Mouse (Mus musculus): ENCODE measurements around the gene Prss16.

- TF ChIP-seq CTCF (IDR thresholded peaks at IDR 0.05; ENCODE audit: borderline replicate concordance, extremely low read depth, insufficient read depth, insufficient read length) (no peak), POLR2A (IDR thresholded peaks at IDR 0.05; ENCODE audit: borderline replicate concordance, extremely low read depth, insufficient read depth, insufficient read length, poor library complexity, severe bottlenecking) (no peak)
Measured at GRCm38 (mm10) chr13:21993957-21994738, 15.4 kb downstream of the Prss16 start.

Measured in brain, embryonic 14.5 days (tissue).